Mouse (Mus musculus) limb, embryonic 11.5 days (tissue): ENCODE measurements around the gene Sox6. TPM values are rescaled to one million over a fixed set of nuclear protein-coding genes. Genes with fewer than 3 reads are reported as not detected.

Source experiments
- ATAC-seq: fragments of 200-750 bp; cut with Nextera tagmentation; 2 replicates; pipeline ENCODE4 v1.8.0; 2017; ENCODE audit warnings: low read depth; ENCODE audit not compliant: insufficient number of reproducible peaks, low FRiP score, low TSS enrichment
- DNase-seq: peaks from one replicate; pipeline ENCODE4 v3.0.0-alpha.2; 2015; ENCODE audit warnings: low spot score
- H3K27ac ChIP-seq: fragments of 300-500 bp; sonication (generic); replicated peaks from 2 replicates; pipeline ENCODE4 v1.5.1; 2014; ENCODE audit warnings: low read depth, mild to moderate bottlenecking, low read length
- H3K27me3 ChIP-seq: fragments of 300-500 bp; sonication (generic); 2 replicates; pipeline ENCODE4 v1.6.1; 2014; ENCODE audit warnings: mild to moderate bottlenecking, low read length, mixed read lengths; ENCODE audit not compliant: control insufficient read depth, insufficient read depth
- H3K36me3 ChIP-seq: fragments of 300-500 bp; sonication (generic); 2 replicates; pipeline ENCODE4 v1.6.1; 2014; ENCODE audit warnings: mild to moderate bottlenecking, low read length, moderate library complexity, mixed read lengths; ENCODE audit not compliant: control insufficient read depth, insufficient read depth
- H3K4me1 ChIP-seq: fragments of 300-500 bp; sonication (generic); 2 replicates; pipeline ENCODE4 v1.6.1; 2014; ENCODE audit warnings: low read length, mixed read lengths; ENCODE audit not compliant: control insufficient read depth, insufficient read depth
- H3K4me2 ChIP-seq: fragments of 300-500 bp; sonication (generic); 2 replicates; pipeline ENCODE4 v1.6.1; 2014; ENCODE audit warnings: low read depth, mild to moderate bottlenecking, moderate library complexity; ENCODE audit not compliant: severe bottlenecking
- H3K4me3 ChIP-seq: fragments of 300-500 bp; sonication (generic); 2 replicates; pipeline ENCODE4 v1.5.1; 2014; ENCODE audit warnings: low read depth, low read length
- H3K9ac ChIP-seq: fragments of 300-500 bp; sonication (generic); 2 replicates; pipeline ENCODE4 v1.6.1; 2014; ENCODE audit warnings: mild to moderate bottlenecking, low read length
- H3K9me3 ChIP-seq: fragments of 300-500 bp; sonication (generic); 2 replicates; pipeline ENCODE4 v1.6.1; 2016; ENCODE audit warnings: low read length; ENCODE audit not compliant: control insufficient read depth
- WGBS: fragments of 180-500 bp; shearing (Covaris S2); extraction: QIAGEN DNeasy Blood & Tissue Kit; methylation state at CpG from one replicate; pipeline ENCODE4 v1.1.7; 2014; 5-methylcytosine and 5-hydroxymethylcytosine counted together
- polyA plus RNA-seq: library from polyadenylated mRNA; unstranded; fragments of >200 nt; fragmentation: Nextera tagmentation; extraction: Ambion mirVana; gene quantifications from 2 replicates; pipeline ENCODE4 v1.2.1, GENCODE M21; 2014

The Sox6 gene
- polyA plus RNA-seq, 1 experiment from 2014 or later = 58.1 TPM

- 26% methylated on average over 6 of the region's 6 CpGs for WGBS
- no peak for ATAC-seq
- no peak overlapping the region for H3K27ac ChIP-seq
- no peak overlapping the region for H3K4me3 ChIP-seq
- no peaks in the 10 kb centered on the region for H3K36me3 ChIP-seq
- DNase-seq = peak; percentile 45
- no peak overlapping the region for H3K4me2 ChIP-seq
- H3K9ac ChIP-seq = no peak overlapping the region
- peaks cover 4% of the 10 kb centered on the region; the same call in 1 of the 2 replicates for H3K4me1 ChIP-seq
- no peaks in the 10 kb centered on the region for H3K9me3 ChIP-seq
- no peaks in the 10 kb centered on the region for H3K27me3 ChIP-seq
Measured at GRCm38 (mm10) chr7:115941766-115942165, 96.8 kb downstream of the Sox6 start.

DNA sequence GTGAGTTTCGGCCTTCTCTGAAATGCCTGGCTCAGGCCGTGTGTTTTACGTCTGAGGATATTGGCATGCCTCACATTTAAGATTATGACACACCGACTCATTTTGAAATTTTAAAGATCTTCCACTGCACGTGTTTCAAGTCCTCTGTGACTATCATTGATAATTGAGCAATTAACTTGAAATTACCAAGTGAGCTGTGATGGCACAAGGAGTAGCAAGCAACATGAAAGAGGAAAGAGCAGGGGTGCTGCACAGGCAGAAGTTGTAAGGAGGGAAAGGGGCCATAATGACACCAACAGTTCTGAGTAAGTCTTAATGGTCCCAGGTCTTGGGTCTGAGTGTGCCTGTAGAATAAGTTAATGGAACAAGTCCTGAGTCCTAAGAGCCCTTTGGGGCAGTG is 99.3 kb downstream of the Sox6 start:
- ATAC-seq (no peak), DNase-seq (no peak)
- Histone ChIP-seq H3K9me3 (no peaks in the 10 kb centered on the region), H3K27ac (no peak overlapping the region), H3K4me1 (peaks cover 4% of the 10 kb centered on the region; the same call in 1 of the 2 replicates), H3K27me3 (no peaks in the 10 kb centered on the region), H3K4me3 (no peak overlapping the region), H3K36me3 (no peaks in the 10 kb centered on the region), H3K4me2 (no peak overlapping the region), H3K9ac (no peak overlapping the region)
- 62% methylated on average over 5 of the region's 5 CpGs for WGBS

- WGBS = 44% methylated on average over 1 of the region's 1 CpGs
- Histone ChIP-seq H3K4me2 (no peak overlapping the region), H3K4me1 (peaks cover 4% of the 10 kb centered on the region; the same call in 1 of the 2 replicates), H3K9ac (no peak overlapping the region), H3K27ac (no peak overlapping the region), H3K9me3 (no peaks in the 10 kb centered on the region), H3K36me3 (no peaks in the 10 kb centered on the region), H3K27me3 (no peaks in the 10 kb centered on the region), H3K4me3 (no peak overlapping the region)
- DNase-seq (no peak), ATAC-seq (no peak)
Measured at GRCm38 (mm10) chr7:115936908-115937307, 101.7 kb downstream of the Sox6 start.

DNA sequence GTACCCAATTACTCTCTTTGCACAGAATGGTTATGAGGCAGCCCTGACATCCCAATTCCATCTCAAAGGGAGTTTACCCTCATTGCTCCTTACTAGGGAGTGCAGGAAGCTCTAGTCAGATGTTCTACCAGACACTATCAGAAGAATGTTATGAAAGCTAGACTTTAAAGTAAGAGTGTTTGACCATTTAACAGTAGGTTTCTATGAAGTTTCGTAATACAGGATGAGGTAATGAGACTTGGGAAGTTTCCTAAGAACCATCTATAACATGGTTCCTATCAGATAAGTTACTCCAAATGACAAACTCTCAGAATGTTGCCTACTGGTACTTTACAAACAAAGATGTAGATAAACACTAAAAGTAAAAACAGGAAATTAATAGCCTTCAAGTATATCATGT is 123.3 kb downstream of the Sox6 start:
- no peaks in the 10 kb centered on the region for H3K9me3 ChIP-seq
- H3K4me3 ChIP-seq = no peak overlapping the region

GRCm38 (mm10) chr7:115910313-115910712 is 128.3 kb downstream of the Sox6 start:
- Histone ChIP-seq H3K4me2 (no peak overlapping the region), H3K4me3 (no peak overlapping the region), H3K9me3 (no peaks in the 10 kb centered on the region), H3K27ac (no peak overlapping the region), H3K9ac (no peak overlapping the region), H3K27me3 (no peaks in the 10 kb centered on the region), H3K36me3 (no peaks in the 10 kb centered on the region), H3K4me1 (no peaks in the 10 kb centered on the region)
- WGBS = 87% methylated on average over 1 of the region's 1 CpGs
- ATAC-seq (no peak), DNase-seq (no peak)

More for the DNA sequence above, 123.3 kb downstream of the Sox6 start:
- no peaks in the 10 kb centered on the region for H3K27me3 ChIP-seq
- WGBS = 89% methylated on average over 1 of the region's 1 CpGs
- no peak for DNase-seq
- peaks cover 6% of the 10 kb centered on the region for H3K4me1 ChIP-seq
- H3K4me2 ChIP-seq = no peak overlapping the region
- ATAC-seq = no peak
- H3K27ac ChIP-seq = no peak overlapping the region
- no peak overlapping the region for H3K9ac ChIP-seq
- H3K36me3 ChIP-seq = no peaks in the 10 kb centered on the region

DNA sequence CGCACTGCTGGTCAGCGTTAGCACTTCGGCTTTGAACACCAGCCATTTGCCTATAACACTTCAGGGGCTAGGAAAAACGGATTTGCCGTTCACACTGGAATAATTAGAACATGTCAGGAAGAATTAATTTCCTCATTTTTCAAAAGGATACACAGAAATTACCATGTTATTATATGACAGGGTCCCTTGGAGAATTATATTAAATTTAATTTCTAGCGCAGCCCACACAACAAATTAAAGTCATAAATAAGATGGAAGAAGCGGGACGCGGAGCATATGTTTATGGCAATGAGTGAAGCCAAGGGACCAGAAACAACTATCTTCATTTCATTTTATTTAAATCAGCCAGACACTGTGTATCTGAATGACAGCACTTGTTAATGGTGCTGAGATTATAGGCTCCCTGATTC is 133.8 kb downstream of the Sox6 start:
- Histone ChIP-seq H3K36me3 (no peaks in the 10 kb centered on the region), H3K4me2 (no peak overlapping the region), H3K27ac (no peak overlapping the region), H3K4me1 (peaks cover 4% of the 10 kb centered on the region; the same call in 1 of the 2 replicates), H3K9ac (no peak overlapping the region), H3K4me3 (no peak overlapping the region), H3K27me3 (no peaks in the 10 kb centered on the region), H3K9me3 (no peaks in the 10 kb centered on the region)
- ATAC-seq (no peak), DNase-seq (no peak)
- 31% methylated on average over 9 of the region's 9 CpGs for WGBS

- Histone ChIP-seq H3K9ac (no peak overlapping the region), H3K27ac (no peak overlapping the region), H3K36me3 (no peaks in the 10 kb centered on the region), H3K9me3 (no peaks in the 10 kb centered on the region), H3K4me2 (no peak overlapping the region), H3K4me3 (no peak overlapping the region), H3K27me3 (no peaks in the 10 kb centered on the region), H3K4me1 (peaks cover 4% of the 10 kb centered on the region; the same call in 1 of the 2 replicates)
- ATAC-seq = 0 out of 2 replicates have a peak, but pooled peaks have one; percentile 13
- WGBS = 46% methylated on average over 5 of the region's 5 CpGs
- peak; percentile 29 for DNase-seq
Measured at GRCm38 (mm10) chr7:115903931-115904797, 134.4 kb downstream of the Sox6 start.

GRCm38 (mm10) chr7:115903368-115903767 is 135.2 kb downstream of the Sox6 start:
- no peak for DNase-seq
- no peaks in the 10 kb centered on the region for H3K36me3 ChIP-seq
- no peak overlapping the region for H3K4me2 ChIP-seq
- no peaks in the 10 kb centered on the region for H3K27me3 ChIP-seq
- peaks cover 4% of the 10 kb centered on the region; the same call in 1 of the 2 replicates for H3K4me1 ChIP-seq
- no peak for ATAC-seq
- H3K9ac ChIP-seq = no peak overlapping the region
- no peak overlapping the region for H3K4me3 ChIP-seq
- WGBS = 77% methylated on average over 1 of the region's 1 CpGs
- H3K9me3 ChIP-seq = no peaks in the 10 kb centered on the region
- H3K27ac ChIP-seq = no peak overlapping the region
